Mouse (Mus musculus): ENCODE data around the gene Rab5c.
A peak's percentile ranks its signal among the peaks of the same experiment; 100 is the strongest.

Rab5c gene

GRCm38 (mm10) chr11:100719312-100719711 is 18.7 kb downstream of the Rab5c start:
- no peak for DNase-seq

GRCm38 (mm10) chr11:100718866-100719265 is 19.1 kb downstream of the Rab5c start:
- no peak for DNase-seq

GRCm38 (mm10) chr11:100718462-100718861 is 19.6 kb downstream of the Rab5c start:
- no peak for DNase-seq

- DNase-seq, result no peak
Measured at GRCm38 (mm10) chr11:100716649-100717048, 21.4 kb downstream of the Rab5c start.

- DNase-seq, result no peak
Measured at GRCm38 (mm10) chr11:100714948-100715347, 23.1 kb downstream of the Rab5c start.

- peak; percentile 68 for DNase-seq
Measured at GRCm38 (mm10) chr11:100714534-100714915, 23.5 kb downstream of the Rab5c start.

- DNase-seq, result peak; percentile 48
Measured at GRCm38 (mm10) chr11:100713735-100714533, 24.1 kb downstream of the Rab5c start, which contains the start of gene Hspb9. Hspb9 (plus strand) TSS chr11:100713850.

GRCm38 (mm10) chr11:100713174-100713573 is 24.8 kb downstream of the Rab5c start:
- DNase-seq, result no peak

- peak; percentile 87 for DNase-seq
Measured at GRCm38 (mm10) chr11:100711783-100712615, 26.0 kb downstream of the Rab5c start, which contains the start of gene Kat2a. Kat2a (minus strand) TSS chr11:100712465.

- no peak for DNase-seq
Measured at GRCm38 (mm10) chr11:100710977-100711376, 27.0 kb downstream of the Rab5c start.

- DNase-seq, result no peak
Measured at GRCm38 (mm10) chr11:100710528-100710927, 27.5 kb downstream of the Rab5c start.

GRCm38 (mm10) chr11:100709201-100709810 is 28.7 kb downstream of the Rab5c start:
- DNase-seq, result no peak

GRCm38 (mm10) chr11:100705095-100705747 is 32.8 kb downstream of the Rab5c start:
- DNase-seq, result no peak

GRCm38 (mm10) chr11:100703851-100704531 is 34.0 kb downstream of the Rab5c start, which contains the start of gene Dhx58:
Dhx58 (minus strand) TSS chr11:100704271.
- no peak for DNase-seq

- no peak for DNase-seq
Measured at GRCm38 (mm10) chr11:100703366-100703765, 34.6 kb downstream of the Rab5c start.

GRCm38 (mm10) chr11:100702906-100703305 is 35.1 kb downstream of the Rab5c start:
- DNase-seq, result no peak

- DNase-seq, result peak; percentile 42
Measured at GRCm38 (mm10) chr11:100702081-100702851, 35.7 kb downstream of the Rab5c start.

GRCm38 (mm10) chr11:100701301-100701700 is 36.7 kb downstream of the Rab5c start:
- DNase-seq, result no peak

GRCm38 (mm10) chr11:100700710-100701109 is 37.3 kb downstream of the Rab5c start:
- no peak for DNase-seq

- no peak for DNase-seq
Measured at GRCm38 (mm10) chr11:100697921-100698320, 40.1 kb downstream of the Rab5c start.

- DNase-seq, result peak; percentile 68
Measured at GRCm38 (mm10) chr11:100694926-100695325, 43.1 kb downstream of the Rab5c start.
